In the genomic region with DNA sequence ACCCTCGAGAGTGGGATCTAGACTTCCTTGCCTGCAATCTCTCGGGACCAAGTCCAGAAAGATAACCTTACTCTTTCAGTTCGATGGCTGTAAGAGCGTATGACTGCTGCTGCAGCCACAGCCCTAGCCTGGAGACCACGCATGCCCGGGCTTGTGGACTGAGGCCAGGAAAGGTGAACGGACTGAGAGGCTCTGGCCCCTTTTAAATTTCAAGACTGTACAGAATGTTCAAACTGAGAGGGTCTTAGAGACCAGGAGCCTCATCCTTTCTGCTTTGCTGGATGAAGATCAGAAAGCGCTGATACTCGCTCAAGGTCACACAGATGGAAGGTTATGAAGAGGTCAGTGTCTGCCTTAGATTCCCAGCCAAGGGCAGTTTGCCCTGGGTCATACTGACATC, we compare ENCODE assay signal across 16 mouse cellular contexts. TPM values are rescaled to one million over a fixed set of nuclear protein-coding genes. Genes with fewer than 3 reads are reported as not detected.
DNase-seq lines count a peak whose midpoint lies in the region; ATAC-seq and TF ChIP-seq lines count a peak whose summit lies in the region.
"Had no signal": no experiment of that assay in that cellular context is flagged by ENCODE, and none has a peak within 500 bp of the region (broad histone marks: within the 10 kb centered on the region; RNA-seq: fewer than 3 reads in every experiment).

No protein-coding gene starts in this region.

- 23% methylated on average over 9 of the region's 9 CpGs for WGBS in heart, embryonic 10.5 days
- WGBS in heart, embryonic 16.5 days, result 25% methylated on average over 9 of the region's 9 CpGs
- 45% methylated on average over 9 of the region's 9 CpGs for WGBS in stomach, postnatal 0 days
- WGBS in liver, postnatal 0 days (ENCODE audit: insufficient replicate concordance), result 49% methylated on average over 9 of the region's 9 CpGs

- H3K9ac ChIP-seq in heart, embryonic 16.5 days (ENCODE audit: low read length), result peak overlapping the region; percentile 46
- H3K9ac ChIP-seq in stomach, postnatal 0 days (ENCODE audit: low read length), result no peak overlapping the region
- no peak overlapping the region for H3K9ac ChIP-seq in liver, postnatal 0 days (replicated peaks)
- H3K9ac ChIP-seq: forebrain, postnatal 0 days; limb, embryonic 13.5 days had no signal

- H3K27ac ChIP-seq in heart, embryonic 10.5 days, result peak overlapping the region; percentile 69
- no peak overlapping the region for H3K27ac ChIP-seq in heart, embryonic 16.5 days (ENCODE audit: low read length)
- 0 out of 2 replicates have a peak overlapping the region, but pooled peaks have one; percentile 4 for H3K27ac ChIP-seq in stomach, postnatal 0 days (replicated peaks)
- no peak overlapping the region for H3K27ac ChIP-seq in liver, postnatal 0 days (ENCODE audit: low read depth)
- H3K27ac ChIP-seq: hindbrain, embryonic 10.5 days; limb, embryonic 13.5 days had no signal

- intact Hi-C loops in heart, postnatal 25 days (cut with DNase I), result no loop called here

- H3K4me2 ChIP-seq in heart, embryonic 16.5 days (ENCODE audit: low read depth, low read length), result peak overlapping the region; percentile 41
- H3K4me2 ChIP-seq in stomach, postnatal 0 days (replicated peaks; ENCODE audit: low read depth), result no peak overlapping the region; the same call in 1 of the 2 replicates
- no peak overlapping the region for H3K4me2 ChIP-seq in liver, postnatal 0 days (ENCODE audit: low read depth, low read length)
- H3K4me2 ChIP-seq: limb, embryonic 13.5 days had no signal

- H3K27me3 ChIP-seq in heart, embryonic 10.5 days (ENCODE audit: insufficient read depth, poor library complexity, severe bottlenecking), result peaks cover 4% of the 10 kb centered on the region; the same call in 1 of the 2 replicates
- no peaks in the 10 kb centered on the region; the same call in 1 of the 2 replicates for H3K27me3 ChIP-seq in heart, embryonic 16.5 days (ENCODE audit: control insufficient read depth, insufficient read depth, low read length)
- no peaks in the 10 kb centered on the region for H3K27me3 ChIP-seq in stomach, postnatal 0 days (ENCODE audit: control insufficient read depth, insufficient read depth, low read length)
- H3K27me3 ChIP-seq in liver, postnatal 0 days (ENCODE audit: insufficient read depth, low read length), result peaks cover 16% of the 10 kb centered on the region

- ATAC-seq in heart, embryonic 16.5 days (replicated peaks; ENCODE audit: extremely low read depth, insufficient read depth, low FRiP score), result no peak
- ATAC-seq in stomach, postnatal 0 days (ENCODE audit: low FRiP score, low TSS enrichment), result no peak
- no peak for ATAC-seq in liver, postnatal 0 days
- no peak for ATAC-seq in megakaryocyte, adult 5-6 weeks (ENCODE audit: poor library complexity, severe bottlenecking)
- ATAC-seq: forebrain, postnatal 0 days had no signal

- no peak for TF ChIP-seq CTCF in stomach, postnatal 0 days (IDR thresholded peaks at IDR 0.05; ENCODE audit: low read depth)
- TF ChIP-seq CTCF in liver, postnatal 0 days (IDR thresholded peaks at IDR 0.05; ENCODE audit: low read depth), result no peak

- H3K36me3 ChIP-seq in heart, embryonic 10.5 days, result no peaks in the 10 kb centered on the region
- no peaks in the 10 kb centered on the region for H3K36me3 ChIP-seq in heart, embryonic 16.5 days (ENCODE audit: control insufficient read depth, insufficient read depth)
- no peaks in the 10 kb centered on the region for H3K36me3 ChIP-seq in stomach, postnatal 0 days (ENCODE audit: control insufficient read depth, insufficient read depth, low read length)
- no peaks in the 10 kb centered on the region for H3K36me3 ChIP-seq in liver, postnatal 0 days (replicated peaks; ENCODE audit: insufficient read depth, low read length)
- H3K36me3 ChIP-seq: hindbrain, embryonic 10.5 days; limb, embryonic 13.5 days had no signal

- peaks cover 29% of the 10 kb centered on the region for H3K4me1 ChIP-seq in heart, embryonic 10.5 days
- peaks cover 10% of the 10 kb centered on the region for H3K4me1 ChIP-seq in heart, embryonic 16.5 days (ENCODE audit: control insufficient read depth, insufficient read depth, low read length)
- H3K4me1 ChIP-seq in stomach, postnatal 0 days (replicated peaks; ENCODE audit: control insufficient read depth, insufficient read depth), result no peaks in the 10 kb centered on the region
- peaks cover 4% of the 10 kb centered on the region for H3K4me1 ChIP-seq in liver, postnatal 0 days (ENCODE audit: insufficient read depth)

- DNase-seq in heart, embryonic 10.5 days (ENCODE audit: low spot score), result no peak
- DNase-seq in heart, postnatal 25 days (ENCODE audit: low spot score), result no peak
- DNase-seq in urinary bladder, postnatal 14 days (ENCODE audit: low spot score), result peak; percentile 51
- DNase-seq in urinary bladder, postnatal 4 days (ENCODE audit: low spot score in 2 of 2), result no peak
- peak; percentile 41 for DNase-seq in stomach, postnatal 0 days (ENCODE audit: low spot score)
- no peak for DNase-seq in liver, postnatal 0 days
- DNase-seq: cerebellum, adult 9-10 months; forebrain, postnatal 0 days; kidney, postnatal 10 days; lung, postnatal 4 days; midbrain, embryonic 14.5 days; thymus, adult 18-20 months had no signal

- no peaks in the 10 kb centered on the region for H3K9me3 ChIP-seq in heart, embryonic 10.5 days
- H3K9me3 ChIP-seq in heart, embryonic 16.5 days (replicated peaks; ENCODE audit: control insufficient read depth, low read length), result peaks cover 4% of the 10 kb centered on the region; the same call in 1 of the 2 replicates
- H3K9me3 ChIP-seq in stomach, postnatal 0 days (ENCODE audit: control insufficient read depth, low read length), result no peaks in the 10 kb centered on the region
- 0 out of 2 replicates have a peak, but pooled peaks cover 3% of the 10 kb centered on the region for H3K9me3 ChIP-seq in liver, postnatal 0 days (ENCODE audit: low read length)
- H3K9me3 ChIP-seq: hindbrain, embryonic 10.5 days; limb, embryonic 13.5 days had no signal

- peak overlapping the region; percentile 22; the same call in 1 of the 2 replicates for H3K4me3 ChIP-seq in heart, embryonic 10.5 days
- peak overlapping the region; percentile 6; the same call in 1 of the 2 replicates for H3K4me3 ChIP-seq in heart, embryonic 16.5 days (ENCODE audit: low read length)
- H3K4me3 ChIP-seq in stomach, postnatal 0 days (ENCODE audit: low read depth, low read length), result no peak overlapping the region
- no peak overlapping the region for H3K4me3 ChIP-seq in liver, postnatal 0 days (ENCODE audit: low read depth, low read length)
- H3K4me3 ChIP-seq: hindbrain, embryonic 10.5 days; limb, embryonic 13.5 days had no signal

- TF ChIP-seq EP300 in stomach, postnatal 0 days (optimal IDR thresholded peaks at IDR 0.05), result no peak
- TF ChIP-seq EP300 in liver, postnatal 0 days (IDR thresholded peaks at IDR 0.05; ENCODE audit: low read depth), result no peak

RNA-seq across cellular contexts. Expression of a gene that starts 4.8 kb away (rescaled TPM):
- 10.2 and 10.6 TPM in 2 replicates for polyA plus RNA-seq in heart, embryonic 10.5 days (2016; fragmentation: Nextera tagmentation; extraction: Ambion mirVana)
- total RNA-seq in heart, postnatal 25 days (2021), result 1 to 10 TPM; 5.0 to 5.1 TPM
- 10.3 and 13.6 TPM in 2 replicates for polyA plus RNA-seq in heart, embryonic 16.5 days (2015; fragmentation: Nextera tagmentation; extraction: Ambion mirVana)
- 23.1 and 23.8 TPM in 2 replicates for polyA plus RNA-seq in stomach, postnatal 0 days (2015; fragmentation: Nextera tagmentation; extraction: Ambion mirVana)
- polyA plus RNA-seq in liver, postnatal 0 days (2015; fragmentation: Nextera tagmentation; extraction: Ambion mirVana), result 0.57 and 0.74 TPM in 2 replicates
- 0.25 TPM in 1 of 2 replicates, not detected in the other for total RNA-seq in megakaryocyte, adult 5-6 weeks (2015)
- 0.04 and 0.18 TPM in 2 replicates for total RNA-seq in megakaryocyte, adult 5-6 weeks (2017)

Comparison
In these comparisons a context has a peak if more than half of its experiments do, and no peak if none do; other contexts are left out.
1. DNase-seq: peak in urinary bladder, postnatal 14 days (single experiment) and stomach, postnatal 0 days (single experiment); none in heart, embryonic 10.5 days (single experiment), heart, postnatal 25 days (single experiment), urinary bladder, postnatal 4 days (0 of 2) and liver, postnatal 0 days (single experiment).
2. H3K27ac ChIP-seq: peak in heart, embryonic 10.5 days (single experiment) and stomach, postnatal 0 days (single experiment); none in heart, embryonic 16.5 days (single experiment) and liver, postnatal 0 days (single experiment).
3. H3K4me3 ChIP-seq: peak in heart, embryonic 10.5 days (single experiment) and heart, embryonic 16.5 days (single experiment); none in stomach, postnatal 0 days (single experiment) and liver, postnatal 0 days (single experiment).